Mouse (Mus musculus): Measurements from ENCODE around the gene Nhs.

The Nhs gene

DNA sequence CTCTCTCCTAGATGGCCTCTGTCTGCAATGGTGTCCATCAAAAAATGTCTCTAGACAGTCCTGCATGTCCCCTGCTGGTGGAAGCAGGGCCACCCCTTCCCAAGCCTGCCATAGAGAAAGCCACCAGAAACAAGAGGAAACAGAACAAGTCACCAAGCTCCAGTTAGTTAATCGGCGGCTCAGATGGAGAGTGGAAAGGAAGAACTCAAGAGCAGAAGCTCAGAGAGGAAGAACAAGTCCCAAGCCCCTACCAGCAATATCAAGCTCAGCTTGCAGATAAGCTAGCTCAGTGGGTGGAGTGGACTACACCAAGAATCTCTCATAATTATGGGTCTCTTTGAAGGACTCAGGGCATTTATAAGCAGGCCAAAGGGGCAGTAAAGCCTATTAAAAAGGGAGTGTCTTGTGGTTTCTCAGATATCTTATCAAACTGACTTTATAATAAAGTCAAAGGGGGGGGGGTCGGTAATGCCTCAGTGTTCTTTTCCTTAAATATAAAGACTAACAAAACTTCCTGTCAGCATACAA is 139.4 kb downstream of the Nhs start:
- DNase-seq (ENCODE audit: inconsistent ontology term), result no peak

DNA sequence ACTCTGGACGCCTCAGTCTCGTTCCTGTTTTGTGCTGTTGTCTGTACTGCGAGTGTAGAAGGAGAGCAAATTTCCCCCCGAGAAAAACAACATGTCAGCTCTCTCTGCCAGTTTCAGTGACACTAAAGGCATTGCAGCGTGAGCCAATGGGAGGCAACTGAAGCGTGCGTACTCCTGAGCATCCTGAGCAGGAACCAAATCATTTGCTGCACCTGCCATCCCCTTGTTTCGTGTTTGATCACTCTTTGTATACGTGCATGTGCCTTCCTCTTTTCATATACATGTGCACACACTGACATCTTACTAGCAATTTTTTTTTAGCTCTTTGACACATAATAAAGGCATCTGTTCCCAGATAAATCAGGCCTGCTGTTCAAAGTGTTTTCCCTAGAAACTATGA is 142.1 kb downstream of the Nhs start:
- no peak for DNase-seq (ENCODE audit: inconsistent ontology term)

- DNase-seq (ENCODE audit: inconsistent ontology term), result no peak
These were observed 147.0 kb downstream of the Nhs start for GRCm38 (mm10) chrX:162012570-162012969.

DNA sequence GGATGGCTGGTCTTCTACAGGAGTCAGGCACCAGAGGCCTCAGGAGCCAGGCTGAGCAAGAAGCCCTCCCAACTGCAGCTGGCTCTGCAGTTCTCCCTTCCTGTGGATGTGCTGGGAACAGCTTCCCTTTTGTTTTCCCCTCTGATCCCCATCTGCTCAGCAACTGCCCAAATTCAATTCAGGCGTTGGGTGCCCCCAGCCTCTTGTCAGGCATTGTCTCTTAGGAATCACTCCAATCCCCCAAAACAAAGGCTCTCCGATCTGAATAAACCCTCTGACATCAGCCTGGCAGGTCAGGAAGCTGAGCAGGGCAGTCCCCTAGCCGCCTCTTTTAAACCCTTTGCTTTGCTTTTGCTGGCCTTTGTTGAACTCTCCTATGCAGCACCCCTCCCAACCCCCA is 149.7 kb downstream of the Nhs start:
- no peak for DNase-seq (ENCODE audit: inconsistent ontology term)

DNA sequence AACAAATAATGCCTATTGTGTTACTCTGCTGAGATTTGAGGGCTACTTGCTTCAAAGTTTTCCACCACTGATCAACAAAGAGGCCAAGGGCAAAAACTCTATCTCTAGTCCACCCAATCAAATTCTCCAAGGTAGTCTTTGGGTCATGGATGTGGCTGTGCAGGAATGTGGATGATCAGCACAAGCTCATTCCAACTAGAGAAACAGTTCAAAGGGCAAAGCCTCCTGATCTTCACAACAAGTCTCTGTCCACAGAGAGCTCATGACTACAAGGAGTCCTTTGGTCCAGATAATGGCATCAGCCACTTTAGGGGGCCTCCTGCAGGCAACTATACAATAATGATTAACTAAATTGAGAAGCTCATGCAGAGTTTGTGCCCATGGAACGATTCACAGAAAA is 155.7 kb downstream of the Nhs start:
- no peak for DNase-seq (ENCODE audit: inconsistent ontology term)

- DNase-seq (ENCODE audit: inconsistent ontology term), result no peak
These were observed 160.7 kb downstream of the Nhs start for GRCm38 (mm10) chrX:161998876-161999275.

DNA sequence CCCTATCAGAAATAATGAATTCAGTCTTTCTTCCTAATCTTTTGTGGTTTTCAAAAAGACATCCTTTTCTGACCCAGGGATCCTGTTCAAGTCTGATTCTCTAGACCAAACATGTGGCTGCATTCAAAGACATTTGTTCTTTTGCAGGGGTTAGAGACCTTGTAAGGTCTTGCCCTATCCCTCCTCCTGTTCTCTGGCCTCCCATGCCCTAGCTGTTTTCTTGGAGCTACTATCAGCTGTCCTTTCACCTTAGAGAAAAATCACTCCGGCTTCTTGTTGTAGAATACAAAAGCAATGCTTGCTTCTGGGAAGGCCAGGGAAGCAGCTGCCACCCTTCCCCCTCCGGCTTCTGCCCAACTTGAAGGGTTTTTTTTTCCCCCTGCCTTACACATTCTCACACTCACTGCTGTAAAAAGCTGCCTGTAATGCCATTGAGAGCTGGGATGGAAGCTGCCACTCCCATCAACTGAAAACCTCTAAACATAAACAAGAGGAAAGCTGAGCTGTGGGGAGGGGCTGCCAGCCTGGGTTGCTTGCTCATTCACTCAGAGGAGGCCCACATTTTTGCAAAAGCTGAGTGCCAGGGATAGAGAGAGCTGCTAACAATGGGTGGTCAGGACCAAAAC is 162.2 kb downstream of the Nhs start:
- DNase-seq (ENCODE audit: inconsistent ontology term), result peak; percentile 73

DNA sequence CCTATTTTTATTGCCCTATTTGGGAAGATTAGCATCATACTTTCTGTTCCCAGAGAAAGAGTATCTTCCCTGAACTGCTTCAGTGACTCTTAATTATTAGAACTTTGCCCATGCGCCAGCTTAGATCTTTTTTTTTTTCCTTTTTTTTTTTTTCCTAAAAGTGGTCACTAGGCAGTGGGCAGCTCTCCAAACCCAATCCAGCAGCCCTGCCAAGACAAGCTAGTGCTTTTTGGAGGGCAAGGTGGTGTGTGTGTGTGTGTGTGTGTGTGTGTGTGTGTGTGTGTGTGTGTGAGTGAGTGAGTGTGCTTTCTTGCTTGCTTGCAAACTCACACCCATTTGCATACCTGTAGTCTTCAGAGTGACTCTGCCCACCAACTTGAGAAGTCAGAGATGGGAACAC is 169.4 kb downstream of the Nhs start:
- no peak for DNase-seq (ENCODE audit: inconsistent ontology term)

DNA sequence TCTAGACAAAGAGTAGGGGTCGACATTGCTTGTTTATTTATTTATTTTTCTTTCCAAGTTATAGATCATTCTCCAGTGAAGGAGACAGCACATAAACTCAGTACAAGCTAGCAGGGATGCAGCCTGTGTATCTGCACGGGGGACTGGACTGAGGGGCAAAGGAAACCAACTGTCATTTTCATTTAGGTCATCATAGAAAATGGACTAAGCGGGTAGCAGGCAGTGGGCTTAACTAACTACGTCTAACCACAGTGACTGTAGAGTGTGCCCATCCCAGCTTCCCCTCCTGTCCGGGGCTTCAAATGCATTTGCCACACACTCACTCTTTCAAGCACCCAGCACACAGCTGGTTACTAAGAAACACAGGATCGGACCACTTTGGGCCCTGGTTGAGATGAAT is 174.6 kb downstream of the Nhs start:
- peak; percentile 19 for DNase-seq (ENCODE audit: inconsistent ontology term)

- DNase-seq (ENCODE audit: inconsistent ontology term), result no peak
These were observed 178.1 kb downstream of the Nhs start for GRCm38 (mm10) chrX:161981399-161981798.

GRCm38 (mm10) chrX:161979946-161980345 is 179.6 kb downstream of the Nhs start:
- no peak for DNase-seq (ENCODE audit: inconsistent ontology term)

- peak; percentile 26 for DNase-seq (ENCODE audit: inconsistent ontology term)
These were observed 182.2 kb downstream of the Nhs start for GRCm38 (mm10) chrX:161977236-161977841.

DNA sequence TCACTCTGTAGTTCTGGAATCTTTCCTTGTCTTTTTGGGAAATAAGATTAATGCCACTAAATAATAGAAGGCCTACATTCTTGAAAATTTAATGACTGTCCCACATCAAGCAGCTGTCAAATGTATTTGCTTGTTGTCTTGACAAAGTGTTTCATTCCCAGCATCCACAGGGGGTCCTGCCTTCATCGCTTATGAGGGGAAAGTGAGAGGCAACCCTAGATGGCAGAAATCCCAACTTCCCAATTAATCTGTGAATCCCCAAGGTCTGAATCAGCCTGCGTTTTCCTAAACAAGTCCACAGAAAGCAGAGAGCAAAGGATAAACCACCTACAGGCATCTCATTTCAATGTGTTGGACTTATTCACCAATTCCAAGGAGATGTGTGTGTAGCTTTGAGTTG is 183.2 kb downstream of the Nhs start:
- DNase-seq (ENCODE audit: inconsistent ontology term), result peak; percentile 67

DNA sequence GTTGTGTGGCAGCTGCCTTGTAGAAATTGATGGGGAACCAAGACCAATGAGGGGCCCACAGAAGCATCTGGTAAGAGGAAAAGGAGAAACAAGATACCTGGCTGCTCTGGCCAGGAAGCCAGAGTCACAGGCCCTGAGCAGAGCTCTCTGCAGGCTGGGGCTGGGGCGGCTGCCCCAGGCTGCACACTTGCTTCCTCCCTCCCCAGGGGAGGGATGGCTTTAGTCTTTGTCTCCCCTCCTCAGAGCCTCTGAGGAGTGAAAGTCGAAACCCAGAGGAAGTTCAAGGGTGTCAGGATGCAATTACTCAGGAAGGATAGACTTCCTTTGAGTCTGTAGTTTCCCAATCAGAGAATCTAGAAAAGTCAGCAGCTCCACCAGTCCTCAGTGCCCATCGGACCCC is 186.0 kb downstream of the Nhs start:
- no peak for DNase-seq (ENCODE audit: inconsistent ontology term)

- DNase-seq (ENCODE audit: inconsistent ontology term), result no peak
These were observed 186.8 kb downstream of the Nhs start for GRCm38 (mm10) chrX:161972723-161973122.

- no peak for DNase-seq (ENCODE audit: inconsistent ontology term)
These were observed 187.5 kb downstream of the Nhs start for GRCm38 (mm10) chrX:161971961-161972502.

GRCm38 (mm10) chrX:161971131-161971530 is 188.4 kb downstream of the Nhs start:
- DNase-seq (ENCODE audit: inconsistent ontology term), result no peak

GRCm38 (mm10) chrX:161967692-161968091 is 191.8 kb downstream of the Nhs start:
- DNase-seq (ENCODE audit: inconsistent ontology term), result no peak

GRCm38 (mm10) chrX:161963372-161963771 is 196.2 kb downstream of the Nhs start:
- DNase-seq (ENCODE audit: inconsistent ontology term), result no peak

DNA sequence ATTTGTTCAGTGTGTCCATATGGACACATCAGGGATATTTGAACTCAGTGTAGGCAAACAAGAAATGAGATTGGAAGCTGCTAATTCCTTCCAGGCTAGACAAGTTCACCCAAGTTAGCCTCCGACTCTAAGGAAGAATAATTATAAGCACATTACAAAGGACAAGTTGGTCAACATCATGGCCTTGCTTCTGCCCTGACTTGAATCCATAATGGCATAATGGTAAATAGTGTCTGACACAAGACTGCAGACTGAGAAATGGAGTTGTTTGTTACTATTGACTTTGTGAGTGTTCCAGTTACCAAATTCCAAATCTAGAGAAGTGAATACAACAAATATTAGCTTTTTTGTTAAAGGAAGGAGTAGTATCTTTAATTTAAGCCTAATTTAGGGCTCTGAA is 196.7 kb downstream of the Nhs start:
- DNase-seq (ENCODE audit: inconsistent ontology term), result no peak

- no peak for DNase-seq (ENCODE audit: inconsistent ontology term)
These were observed 197.8 kb downstream of the Nhs start for GRCm38 (mm10) chrX:161961756-161962155.

GRCm38 (mm10) chrX:161961176-161961575 is 198.4 kb downstream of the Nhs start:
- peak; percentile 87 for DNase-seq (ENCODE audit: inconsistent ontology term)

DNA sequence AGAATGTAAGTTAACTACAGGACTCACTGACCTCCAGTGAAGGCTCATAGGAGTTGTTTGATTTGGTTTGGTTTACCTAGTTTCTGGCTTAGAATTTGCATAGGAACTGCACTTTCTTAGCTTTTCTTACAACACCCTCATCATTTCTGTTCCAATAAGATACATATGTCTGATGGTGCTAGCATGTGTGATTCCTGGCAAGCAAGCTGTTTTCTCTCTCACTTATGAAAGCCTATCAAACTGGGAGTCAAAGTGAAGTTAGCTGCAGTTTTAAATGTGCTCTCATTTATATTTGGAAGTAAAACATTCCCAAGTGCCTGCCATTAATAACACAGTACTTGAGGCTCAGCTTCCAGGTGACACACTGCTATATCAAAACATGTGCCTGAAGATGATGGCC is 207.2 kb downstream of the Nhs start:
- DNase-seq (ENCODE audit: inconsistent ontology term), result no peak
